Mouse (Mus musculus): Measurements from ENCODE around the gene Tmem117. TPM values are rescaled to one million over a fixed set of nuclear protein-coding genes. Genes with fewer than 3 reads are reported as not detected.

The Tmem117 gene
- total RNA-seq, 2 experiments from 2014 or later: 3.1 to 3.3 TPM

DNA sequence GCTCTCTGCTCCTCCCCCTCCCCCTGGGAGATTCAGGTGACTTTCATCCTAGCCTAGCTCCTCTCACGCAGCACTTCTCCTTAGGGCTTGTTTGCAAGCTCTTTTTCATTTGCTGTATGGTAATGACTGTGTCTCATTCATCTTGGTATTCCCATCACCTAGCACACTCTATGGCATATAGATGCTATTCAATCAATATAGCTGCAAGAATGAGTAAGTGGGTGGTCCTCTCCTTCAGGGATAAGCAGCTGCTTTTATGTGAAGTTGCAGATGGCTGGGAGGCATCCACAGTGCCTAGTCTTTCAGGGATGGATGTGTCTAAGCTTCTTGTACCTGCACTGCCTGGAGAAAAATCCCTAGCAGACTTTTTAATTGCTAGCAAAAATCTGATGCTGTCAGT is 235.1 kb downstream of the Tmem117 start:
- no peak for DNase-seq (ENCODE audit: low spot score in 2 of 2)

DNA sequence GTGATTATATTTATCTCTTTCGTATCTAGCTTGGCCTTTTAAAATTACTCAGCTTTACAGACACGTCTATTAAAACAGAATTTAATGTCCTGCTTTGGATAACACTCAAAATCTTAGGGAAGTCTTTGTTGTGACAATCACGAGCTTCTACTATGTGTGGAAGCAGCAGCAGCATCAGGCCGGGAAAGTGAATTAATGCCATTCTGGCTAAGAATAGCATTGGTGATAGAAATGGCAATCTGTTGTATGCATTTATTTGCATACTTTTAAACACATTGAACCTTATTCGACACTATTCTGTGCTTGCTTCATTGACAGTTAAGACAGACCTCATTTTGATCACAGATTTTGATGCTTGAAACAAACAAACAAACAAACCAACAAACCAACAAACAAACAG is 239.3 kb downstream of the Tmem117 start:
- DNase-seq (ENCODE audit: low spot score in 2 of 2): no peak

DNA sequence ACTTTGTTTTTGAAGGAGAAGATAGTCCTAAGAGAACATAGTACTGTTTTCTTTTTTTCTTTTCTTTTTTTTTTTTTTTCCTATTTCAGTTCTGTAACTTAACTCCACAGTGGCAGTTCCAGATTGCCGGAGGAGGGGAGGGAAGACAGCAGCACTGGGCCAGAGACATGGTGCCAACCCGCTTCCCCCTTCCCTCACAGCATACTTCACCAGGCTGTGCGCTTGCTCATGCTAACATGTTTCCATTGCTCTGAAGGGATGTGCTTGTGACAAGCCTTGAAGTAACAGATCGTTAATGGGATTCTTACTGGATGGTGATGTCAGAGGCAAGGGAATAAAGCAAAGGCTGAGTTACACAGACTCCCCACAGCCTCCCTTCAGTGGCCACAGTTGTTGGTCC is 256.0 kb downstream of the Tmem117 start:
- DNase-seq (ENCODE audit: low spot score in 2 of 2): no peak

DNA sequence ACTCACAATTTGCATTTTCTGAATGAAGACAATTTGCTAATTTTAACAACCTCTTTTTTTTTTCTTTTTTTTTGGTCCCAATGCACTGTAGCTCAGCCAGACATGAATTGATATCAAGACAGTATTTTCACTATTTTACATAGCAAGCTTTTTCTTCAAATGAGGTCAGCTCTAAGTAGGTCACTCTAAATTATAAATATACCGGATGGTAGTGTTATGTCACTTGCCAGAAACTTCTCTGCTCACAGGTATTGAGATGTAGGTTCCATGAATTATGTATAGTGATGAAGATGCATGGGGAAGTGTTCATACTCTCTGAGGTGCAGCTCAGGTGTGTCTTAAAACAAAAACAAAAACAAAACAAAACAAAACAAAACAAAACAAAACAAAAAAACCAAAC is 264.2 kb downstream of the Tmem117 start:
- DNase-seq (ENCODE audit: low spot score in 2 of 2): no peak

DNA sequence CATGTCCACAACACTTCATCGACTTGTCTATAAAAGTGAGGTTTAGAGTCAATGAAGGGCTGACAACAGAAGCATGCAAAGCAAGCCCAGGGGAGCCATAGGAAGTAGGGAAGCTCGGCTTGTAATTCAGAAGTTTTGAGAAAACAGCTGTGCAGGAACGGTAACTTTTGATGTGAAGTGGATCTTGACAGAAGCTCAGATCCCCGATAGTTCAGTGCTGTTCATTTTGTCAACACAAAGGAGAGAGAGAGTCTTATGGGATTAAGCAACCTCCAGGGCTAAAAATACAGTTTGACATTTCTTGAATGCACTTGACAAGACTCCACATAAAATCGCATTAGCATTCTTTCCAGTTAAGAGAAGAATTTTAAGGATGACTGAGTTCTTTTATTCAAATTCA is 265.1 kb downstream of the Tmem117 start:
- DNase-seq (ENCODE audit: low spot score in 2 of 2): no peak

DNA sequence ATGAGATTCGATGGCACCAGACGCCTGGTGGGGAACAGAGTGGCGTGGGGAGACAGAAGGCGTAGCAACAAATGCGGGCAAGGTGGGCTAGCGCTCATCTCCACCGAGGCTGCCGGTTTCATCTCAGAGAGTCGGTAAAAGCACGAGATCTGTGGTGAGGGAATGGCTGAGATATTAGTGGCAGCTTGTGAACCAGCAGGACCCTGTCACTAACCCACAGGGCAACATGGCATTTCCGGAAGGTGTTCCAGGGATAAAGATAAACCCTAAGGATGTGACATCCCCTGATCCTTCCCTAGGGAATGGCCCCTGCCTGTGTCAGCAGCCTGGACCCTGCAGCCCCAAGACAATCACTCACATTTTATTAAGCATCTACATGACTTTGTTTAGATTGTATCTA is 266.6 kb downstream of the Tmem117 start:
- DNase-seq (ENCODE audit: low spot score in 2 of 2): no peak

DNA sequence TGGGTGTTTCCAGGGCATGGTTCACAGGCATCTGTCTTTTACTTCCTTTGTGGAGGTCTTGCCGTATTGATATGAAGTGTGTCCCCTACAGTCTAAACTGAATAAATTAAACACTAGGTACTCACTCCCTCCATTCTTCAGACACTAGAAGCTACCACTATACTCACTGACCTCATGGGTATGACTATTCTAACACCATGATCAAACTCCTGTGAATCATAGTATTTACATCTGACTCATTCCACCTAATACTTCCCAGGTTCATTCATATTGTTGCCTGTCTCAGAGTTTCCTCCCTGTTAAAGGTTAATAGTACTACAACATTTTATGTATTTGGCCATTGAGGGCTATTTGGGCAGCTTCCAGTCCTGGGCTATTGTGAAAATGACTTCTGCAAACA is 274.2 kb downstream of the Tmem117 start:
- DNase-seq (ENCODE audit: low spot score in 2 of 2): no peak

DNA sequence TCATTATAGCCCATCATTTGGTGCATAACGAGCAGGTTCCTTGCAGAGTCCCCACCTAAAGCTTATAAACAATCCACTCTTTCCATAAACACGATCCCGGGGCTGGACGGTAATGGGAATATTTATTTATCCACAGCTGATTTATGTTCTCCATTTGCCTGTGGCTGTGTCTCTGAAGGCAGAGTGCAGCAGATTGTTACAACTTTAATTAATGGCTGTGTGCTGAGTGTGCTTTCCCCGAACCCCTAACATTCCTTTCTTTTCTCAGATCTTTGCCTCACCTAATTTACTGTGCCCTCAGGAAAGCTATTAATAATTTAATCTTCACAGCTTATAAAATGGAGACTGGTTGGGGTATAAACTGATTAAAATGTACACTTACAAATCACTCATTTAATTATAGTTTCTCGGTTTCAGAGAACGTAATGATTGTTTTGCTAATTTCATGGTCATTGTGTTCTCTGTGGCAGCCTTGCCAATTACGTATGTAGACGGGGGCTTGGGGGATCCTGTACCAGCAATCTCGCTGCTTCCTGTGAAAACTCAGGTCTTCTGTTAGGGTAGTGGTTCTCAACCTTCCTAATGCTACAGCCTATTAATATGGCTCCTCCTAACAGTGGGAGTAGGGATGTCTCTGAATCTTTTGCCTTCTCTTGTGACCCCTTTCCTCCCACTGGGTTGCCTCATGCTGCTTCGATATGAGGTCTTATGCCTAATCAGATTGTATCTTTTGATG is 275.8 kb downstream of the Tmem117 start:
- no peak for DNase-seq (ENCODE audit: low spot score in 2 of 2)

DNA sequence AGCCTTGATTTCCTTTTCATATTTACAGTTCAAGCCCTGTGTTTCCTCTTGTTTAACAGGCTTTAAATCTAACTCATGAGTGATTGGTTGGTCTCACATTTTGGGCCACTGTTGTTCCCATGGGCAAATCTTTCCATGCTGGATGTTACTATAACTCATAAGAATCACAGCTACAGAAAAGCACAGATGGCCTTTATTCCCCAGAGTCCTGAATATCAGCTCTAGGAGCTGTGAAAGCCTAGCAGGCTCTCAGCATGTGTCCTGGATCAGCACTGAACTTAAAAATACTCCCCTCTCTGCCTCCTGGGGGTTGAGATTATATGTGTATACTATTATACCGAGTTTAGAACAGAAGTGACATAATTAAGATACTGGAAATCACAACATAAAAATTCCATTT is 292.6 kb downstream of the Tmem117 start:
- no peak for DNase-seq (ENCODE audit: low spot score in 2 of 2)

DNA sequence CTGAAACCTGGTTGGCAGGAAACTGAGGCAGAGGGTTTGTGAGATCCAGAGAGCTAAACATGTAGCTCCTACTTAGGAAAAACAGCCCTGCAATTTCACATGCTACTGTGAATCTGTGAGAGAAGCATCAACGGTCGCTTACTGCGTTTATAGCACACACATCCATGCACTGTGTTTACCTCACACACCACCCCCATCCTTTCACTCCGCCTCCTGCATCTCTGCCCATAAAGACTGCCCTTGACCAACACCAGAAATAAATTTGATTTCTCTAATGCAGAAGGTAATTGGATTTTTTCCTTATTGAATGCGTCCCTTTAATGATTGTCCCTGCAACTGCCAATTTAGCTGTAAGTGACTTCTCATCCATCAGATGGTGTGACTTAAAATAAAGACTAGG is 299.0 kb downstream of the Tmem117 start:
- no peak for DNase-seq (ENCODE audit: low spot score in 2 of 2)

DNA sequence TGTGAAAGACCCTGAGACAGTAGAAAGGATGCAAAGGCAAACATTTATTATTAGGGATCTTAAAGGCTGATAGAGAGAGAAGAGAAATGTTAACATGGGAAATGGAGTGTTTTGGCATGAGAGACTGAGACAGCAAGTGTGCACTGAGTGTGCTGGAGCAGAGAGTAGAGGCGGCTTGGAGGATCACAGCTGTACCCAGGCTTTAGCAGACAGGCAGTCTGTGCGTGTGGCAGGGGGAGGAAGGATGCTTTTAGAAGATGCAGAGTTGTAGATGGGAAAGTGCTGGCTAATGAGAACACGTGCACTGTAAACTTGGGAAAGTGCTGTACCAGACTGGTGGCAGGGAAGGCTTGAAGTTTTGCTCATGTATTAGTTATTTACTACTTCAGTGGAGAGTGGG is 301.7 kb downstream of the Tmem117 start:
- DNase-seq (ENCODE audit: low spot score in 2 of 2): no peak

DNA sequence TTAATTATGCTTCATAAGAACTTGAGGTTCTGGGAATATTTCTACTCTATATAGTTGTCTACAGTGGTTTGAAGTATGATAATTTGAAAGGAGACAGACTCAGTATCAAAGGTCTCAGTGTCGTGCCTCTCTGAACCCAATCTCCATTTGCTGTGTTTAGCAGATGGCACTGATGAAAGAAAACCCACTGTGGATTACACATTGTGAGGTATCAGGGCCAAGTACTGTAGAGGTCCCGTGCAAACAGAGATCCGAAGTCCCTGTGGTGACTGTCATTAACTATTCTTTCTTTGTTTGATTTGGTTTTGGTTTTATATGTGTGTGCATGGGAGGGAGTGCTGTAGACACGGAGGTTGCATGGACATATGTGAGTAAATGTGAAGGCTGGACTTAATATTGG is 304.0 kb downstream of the Tmem117 start:
- DNase-seq (ENCODE audit: low spot score in 2 of 2): no peak

DNA sequence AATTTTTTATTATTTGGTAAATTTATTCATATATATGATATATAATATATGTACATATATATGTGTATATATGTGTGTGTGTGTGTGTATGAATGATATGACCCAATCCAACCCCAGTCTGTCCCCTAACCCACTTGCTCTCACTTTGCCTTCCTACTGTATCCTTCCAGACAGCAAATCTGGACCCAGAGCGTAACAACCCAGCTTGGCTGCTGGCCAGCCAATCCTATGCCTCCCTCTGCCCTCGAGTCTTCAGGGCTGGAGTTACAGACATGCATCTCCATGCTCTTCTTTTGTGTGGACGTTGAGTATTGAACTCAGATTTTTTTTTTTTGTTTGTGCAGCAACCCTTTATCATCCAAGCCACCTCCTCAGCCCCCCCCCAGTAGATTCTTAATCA is 304.4 kb downstream of the Tmem117 start:
- DNase-seq (ENCODE audit: low spot score in 2 of 2): no peak

DNA sequence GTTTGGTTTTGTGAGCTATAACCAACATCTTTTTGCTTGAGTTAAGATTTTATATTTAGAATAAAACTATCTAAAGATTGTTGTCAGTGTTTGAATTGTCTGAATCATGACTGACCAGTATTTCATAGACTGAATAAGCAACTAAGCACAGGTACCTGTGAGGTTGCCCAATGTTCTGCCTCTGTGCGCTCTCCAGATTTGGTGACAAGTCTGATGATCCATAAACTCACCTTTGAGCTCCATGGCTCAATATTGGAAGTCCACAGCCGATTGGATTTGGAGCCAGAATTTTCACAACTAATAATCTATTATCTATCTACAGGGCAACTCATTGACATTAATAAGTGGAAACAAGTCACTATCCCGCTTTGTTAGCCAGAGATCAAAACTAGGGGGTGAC is 312.9 kb downstream of the Tmem117 start:
- DNase-seq (ENCODE audit: low spot score in 2 of 2): no peak

DNA sequence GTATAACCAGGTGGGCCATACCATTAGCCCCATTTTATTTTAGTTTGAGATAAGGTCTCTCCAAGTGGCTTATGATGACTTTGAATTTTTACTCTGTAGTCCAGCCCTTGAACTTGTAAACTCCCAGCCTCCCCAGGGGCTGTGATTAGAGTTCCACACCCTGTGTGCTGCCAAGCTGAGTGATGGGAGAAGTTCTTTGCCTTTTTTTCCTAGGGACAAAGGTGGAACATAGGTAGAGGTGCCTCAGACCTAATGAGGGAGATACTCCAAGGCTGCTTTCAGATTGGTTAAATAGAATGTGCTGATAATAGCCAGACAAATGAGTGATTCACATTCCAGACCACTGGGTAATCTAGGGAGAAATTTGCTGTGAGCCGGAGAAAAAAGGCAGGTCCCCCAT is 313.4 kb downstream of the Tmem117 start:
- DNase-seq (ENCODE audit: low spot score in 2 of 2): no peak

DNA sequence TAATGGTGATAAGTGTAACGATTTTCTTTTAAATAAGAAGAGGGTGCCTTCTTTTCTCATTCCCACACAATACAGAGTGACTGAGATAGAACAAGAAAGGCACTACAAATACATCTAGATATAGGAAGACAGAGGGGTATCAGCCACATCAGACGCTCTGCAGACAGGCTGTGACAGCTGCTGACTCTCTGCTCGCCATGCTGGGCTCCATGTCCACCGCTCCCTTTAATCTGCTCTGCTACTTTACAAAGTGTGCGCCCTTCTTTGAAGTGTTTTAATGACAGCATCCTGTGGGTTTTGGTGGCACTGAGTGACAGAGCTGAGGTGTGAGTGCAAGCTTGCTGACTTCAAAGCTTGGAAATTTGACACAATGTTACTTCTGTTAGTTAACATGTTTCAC is 314.9 kb downstream of the Tmem117 start:
- no peak for DNase-seq (ENCODE audit: low spot score in 2 of 2)

DNA sequence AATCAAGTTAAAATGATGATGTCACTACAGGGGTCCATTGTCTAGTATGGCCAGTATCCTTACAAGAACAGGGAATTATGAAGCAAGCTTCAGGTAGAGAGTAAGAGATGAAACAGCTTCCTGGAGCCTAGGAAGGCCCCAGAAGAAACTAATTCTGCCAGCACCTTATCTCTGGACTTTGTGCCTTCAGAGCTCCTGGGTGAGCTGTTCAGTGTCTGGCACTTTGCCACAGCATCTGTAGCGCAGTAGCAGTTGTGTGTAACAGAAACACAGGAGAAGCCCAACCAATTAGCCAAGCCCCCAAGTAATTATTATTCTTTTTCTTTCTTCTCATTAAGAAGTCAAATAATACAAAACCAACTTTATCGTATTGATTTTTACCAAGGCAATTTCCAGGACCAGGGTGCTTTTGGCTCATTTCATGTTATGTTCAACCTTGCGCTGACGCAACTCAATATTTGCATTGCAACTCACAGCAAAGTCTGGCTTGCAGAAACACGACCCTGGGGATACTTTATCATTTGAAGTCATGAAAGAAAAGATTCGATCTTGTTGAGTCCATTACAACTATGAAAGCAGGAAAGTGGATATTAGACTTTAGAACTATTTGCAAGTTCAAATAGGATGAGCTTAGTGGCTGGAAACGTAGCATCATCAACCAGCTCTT is 322.5 kb downstream of the Tmem117 start:
- DNase-seq (ENCODE audit: low spot score in 2 of 2): no peak

DNA sequence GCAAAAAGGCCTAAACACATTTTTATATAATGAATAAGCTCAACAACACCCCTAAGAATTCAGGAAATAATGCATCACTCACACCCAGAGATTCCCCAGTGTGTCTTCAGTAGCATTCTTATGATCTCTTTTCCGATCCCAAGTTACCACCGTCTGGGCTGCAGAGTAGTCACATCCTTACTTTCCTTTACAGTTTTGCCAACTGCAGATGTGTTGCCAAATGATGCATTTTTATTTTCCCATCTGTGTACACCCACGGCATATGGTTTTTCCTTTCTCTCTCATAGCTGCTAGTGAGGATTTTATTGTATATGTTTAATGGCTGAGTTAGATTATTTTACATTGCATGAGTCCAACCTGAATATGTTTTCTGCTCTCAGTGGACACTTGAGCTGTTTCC is 327.7 kb downstream of the Tmem117 start:
- no peak for DNase-seq (ENCODE audit: low spot score in 2 of 2)

DNA sequence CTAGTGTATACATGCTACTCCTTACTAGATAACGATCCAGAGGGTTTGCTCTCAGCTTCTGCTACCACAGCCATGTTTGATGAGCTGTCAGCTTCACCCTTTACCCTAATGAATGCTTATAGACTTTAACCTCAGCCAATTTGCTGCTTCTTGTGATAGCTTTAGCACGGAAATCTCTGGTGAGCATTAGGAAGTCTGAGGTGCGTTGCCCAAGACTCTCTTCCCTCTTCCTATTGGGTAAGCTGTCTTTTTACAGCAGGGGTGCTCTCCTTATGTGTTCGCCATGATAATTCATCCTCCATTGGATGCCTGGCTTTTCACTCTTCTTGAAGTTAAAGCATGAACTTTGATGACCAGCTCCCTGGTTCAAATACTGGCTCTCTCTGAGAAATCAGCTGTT is 328.2 kb downstream of the Tmem117 start:
- DNase-seq (ENCODE audit: low spot score in 2 of 2): no peak

DNA sequence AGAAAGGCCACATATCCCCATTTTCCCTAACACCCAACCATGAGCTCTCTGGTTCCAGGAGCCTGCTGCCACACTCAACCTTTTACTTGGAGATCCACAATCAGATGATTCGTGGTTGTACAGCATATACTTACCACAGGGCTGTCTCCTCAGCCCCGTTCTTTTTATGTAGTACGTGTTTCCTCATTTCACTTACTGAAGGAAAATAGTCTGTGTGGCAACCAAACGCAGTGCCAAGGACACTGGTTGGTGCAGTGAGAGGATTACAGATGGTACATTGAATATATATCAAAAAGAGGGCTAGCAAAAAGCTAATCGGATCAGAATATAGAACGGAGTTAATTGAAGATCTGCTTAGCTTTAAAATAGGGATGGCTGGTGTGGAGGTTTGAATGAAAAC is 338.0 kb downstream of the Tmem117 start:
- DNase-seq (ENCODE audit: low spot score in 2 of 2): no peak

DNA sequence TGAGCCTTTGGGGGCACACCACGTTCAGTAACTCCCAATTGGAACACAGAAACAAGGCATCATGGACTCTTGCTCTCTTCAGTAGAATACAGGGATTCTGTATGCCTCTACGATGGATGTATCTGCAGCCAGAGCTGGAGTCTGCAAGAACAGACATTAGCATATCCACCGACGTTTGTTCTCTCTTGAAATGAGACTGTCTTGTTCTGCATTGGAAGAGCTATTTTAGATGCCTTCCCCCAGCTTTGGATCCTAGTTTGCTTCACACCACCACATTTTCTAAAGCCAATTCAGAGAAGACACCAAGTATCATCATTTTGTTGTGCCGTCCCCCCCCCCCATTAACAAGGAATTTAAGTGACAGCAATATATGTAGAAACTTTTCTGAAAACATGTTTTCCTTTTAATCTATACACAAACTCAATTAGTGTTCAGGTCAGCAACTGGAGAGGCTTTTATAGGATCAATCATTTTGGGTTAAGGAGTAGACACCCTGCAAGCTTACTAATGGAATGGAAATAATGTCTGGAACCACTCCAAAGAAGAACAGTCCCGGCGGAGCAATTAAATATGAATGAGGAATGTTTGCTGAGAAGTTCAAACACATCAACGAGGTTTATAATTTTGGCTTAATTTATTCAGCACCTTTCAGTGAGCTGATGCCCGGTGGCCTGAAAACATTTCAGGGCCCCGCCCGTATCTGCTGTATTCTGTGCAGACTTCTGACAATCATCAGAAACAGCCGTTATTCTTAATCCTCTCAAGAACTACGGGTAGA is 339.6 kb downstream of the Tmem117 start:
- DNase-seq (ENCODE audit: low spot score in 2 of 2): no peak

DNA sequence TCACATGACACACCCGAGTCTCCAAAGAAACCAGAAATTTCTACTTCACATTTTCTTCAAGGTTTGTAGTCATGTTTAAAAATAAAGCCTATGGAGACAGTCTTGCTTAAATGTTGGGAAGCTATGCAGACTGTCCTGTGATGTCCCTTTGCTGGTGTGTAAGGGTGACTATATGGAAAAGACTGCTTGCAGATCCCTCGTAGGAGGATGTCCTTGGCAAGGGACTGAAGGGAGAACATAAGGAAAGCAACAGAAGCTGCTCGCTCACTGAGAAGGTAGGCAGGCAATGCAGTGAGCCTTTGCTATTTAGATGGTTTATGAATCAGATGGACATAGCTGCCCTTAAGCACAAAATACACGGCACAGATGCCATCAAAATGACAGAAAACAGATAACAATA is 352.8 kb downstream of the Tmem117 start:
- no peak for DNase-seq (ENCODE audit: low spot score in 2 of 2)
